In genomic region chr11:97702393-97702745, GRCm38 (mm10) we compare ENCODE assay signal across 8 mouse cellular contexts. TPM values are rescaled to one million over a fixed set of nuclear protein-coding genes. Genes with fewer than 3 reads are reported as not detected.
DNase-seq lines count a peak whose midpoint lies in the region; ATAC-seq and TF ChIP-seq lines count a peak whose summit lies in the region.

No protein-coding gene starts in this region.

- H3K4me1 ChIP-seq in G1E (ENCODE audit: insufficient read depth, low read depth, low read length) = peaks cover 73% of the 10 kb centered on the region
- H3K4me1 ChIP-seq in forebrain, embryonic 16.5 days (replicated peaks; ENCODE audit: control insufficient read depth, insufficient read depth, low read length) = peaks cover 33% of the 10 kb centered on the region

- H3K27me3 ChIP-seq in G1E (ENCODE audit: insufficient read depth, low read length) = peaks cover 42% of the 10 kb centered on the region
- H3K27me3 ChIP-seq in forebrain, embryonic 16.5 days (replicated peaks; ENCODE audit: control insufficient read depth, insufficient read depth, low read length) = no peaks in the 10 kb centered on the region

- 0% methylated on average over 24 of the region's 24 CpGs for WGBS in forebrain, embryonic 16.5 days

- H3K9me3 ChIP-seq in G1E (replicated peaks) = peaks cover 15% of the 10 kb centered on the region
- no peaks in the 10 kb centered on the region for H3K9me3 ChIP-seq in forebrain, embryonic 16.5 days (ENCODE audit: control insufficient read depth, low read length)

- H3K36me3 ChIP-seq in G1E (replicated peaks) = peaks cover 35% of the 10 kb centered on the region
- H3K36me3 ChIP-seq in forebrain, embryonic 16.5 days (ENCODE audit: control insufficient read depth, insufficient read depth) = peaks cover 13% of the 10 kb centered on the region

- peak overlapping the region; percentile 70 for H3K9ac ChIP-seq in forebrain, embryonic 16.5 days (replicated peaks; ENCODE audit: low read depth, low read length)

- no peak for ATAC-seq in G1E (ENCODE audit: extremely low read depth, insufficient number of reproducible peaks, low FRiP score, poor library complexity, severe bottlenecking)
- peak; percentile 13 for ATAC-seq in forebrain, embryonic 16.5 days
- peak; percentile 25 to 38; a peak in 2 of 4 replicates for ATAC-seq in hematopoietic stem cell, adult 5-6 weeks (replicated peaks in 1 of 2; ENCODE audit: insufficient read depth in 1 of 2, low FRiP score in 2 of 2, low TSS enrichment in 1 of 2, low read depth in 1 of 2, poor library complexity in 2 of 2, severe bottlenecking in 2 of 2)

- DNase-seq in G1E (ENCODE audit: low spot score) = peak; percentile 43
- peak; percentile 77 to 88 for DNase-seq in cerebellum, adult 18-20 months
- peak; percentile 89 for DNase-seq in layer of hippocampus, adult 9-11 months
- DNase-seq in lung, postnatal 10 days = peak; percentile 93
- peak; percentile 95 for DNase-seq in ovary, postnatal 14 days (ENCODE audit: low spot score)
- peak; percentile 80 to 91 for DNase-seq in thymus, postnatal 10 days (ENCODE audit: low spot score in 2 of 2)

- H3K4me2 ChIP-seq in forebrain, embryonic 16.5 days (ENCODE audit: low read length) = peak overlapping the region; percentile 80

- no peak for TF ChIP-seq CTCF in G1E (IDR thresholded peaks at IDR 0.05; ENCODE audit: low read depth, low read length)

- peak overlapping the region; percentile 74 for H3K4me3 ChIP-seq in G1E (ENCODE audit: low read depth, low read length)
- peak overlapping the region; percentile 93 for H3K4me3 ChIP-seq in forebrain, embryonic 16.5 days (replicated peaks; ENCODE audit: low read length)

- H3K27ac ChIP-seq in forebrain, embryonic 16.5 days (ENCODE audit: low read length) = peak overlapping the region; percentile 93

RNA-seq across cellular contexts. Expression of gene Psmb3, which starts 0.8 kb away (rescaled TPM):
- 49.9 and 78.3 TPM in 2 replicates for total RNA-seq in G1E (2014; fragmentation: Nextera tagmentation)
- total RNA-seq in G1E (2017) = 191 and 258 TPM in 2 replicates
- 23.7 and 93.4 TPM in 2 replicates for polyA plus RNA-seq in G1E (2012)
- polyA plus RNA-seq in forebrain, embryonic 16.5 days (2015; fragmentation: Nextera tagmentation; extraction: Ambion mirVana) = 403 and 431 TPM in 2 replicates
- total RNA-seq in hematopoietic stem cell, adult 5-6 weeks (2017) = 93.0 and 116 TPM in 2 replicates

RNA-seq across cellular contexts. Expression of gene Pcgf2, which starts 2.1 kb away (rescaled TPM):
- 5.4 and 7.2 TPM in 2 replicates for total RNA-seq in G1E (2014; fragmentation: Nextera tagmentation)
- total RNA-seq in G1E (2017) = 0.41 TPM in 1 of 2 replicates, not detected in the other
- 18.5 and 21.1 TPM in 2 replicates for polyA plus RNA-seq in G1E (2012)
- polyA plus RNA-seq in forebrain, embryonic 16.5 days (2015; fragmentation: Nextera tagmentation; extraction: Ambion mirVana) = 14.8 and 19.8 TPM in 2 replicates
- total RNA-seq in hematopoietic stem cell, adult 5-6 weeks (2017) = 1.5 and 2.8 TPM in 2 replicates

RNA-seq across cellular contexts. Expression of gene Cisd3, which starts 16.7 kb away (rescaled TPM):
- 14.7 and 19.1 TPM in 2 replicates for total RNA-seq in G1E (2014; fragmentation: Nextera tagmentation)
- 8.8 and 14.9 TPM in 2 replicates for total RNA-seq in G1E (2017)
- polyA plus RNA-seq in G1E (2012) = 0.69 and 2.6 TPM in 2 replicates
- polyA plus RNA-seq in forebrain, embryonic 16.5 days (2015; fragmentation: Nextera tagmentation; extraction: Ambion mirVana) = 14.6 and 15.4 TPM in 2 replicates
- total RNA-seq in hematopoietic stem cell, adult 5-6 weeks (2017) = 4.8 and 9.2 TPM in 2 replicates

RNA-seq across cellular contexts. Expression of gene Mllt6, which starts 39.2 kb away (rescaled TPM):
- total RNA-seq in G1E (2014; fragmentation: Nextera tagmentation) = 16.5 and 18.7 TPM in 2 replicates
- 10.9 and 11.2 TPM in 2 replicates for total RNA-seq in G1E (2017)
- polyA plus RNA-seq in G1E (2012) = 38.3 and 42.6 TPM in 2 replicates
- 4.2 and 5.1 TPM in 2 replicates for polyA plus RNA-seq in forebrain, embryonic 16.5 days (2015; fragmentation: Nextera tagmentation; extraction: Ambion mirVana)
- total RNA-seq in hematopoietic stem cell, adult 5-6 weeks (2017) = 16.5 and 19.5 TPM in 2 replicates

RNA-seq across cellular contexts. Expression of gene Pip4k2b, which starts 42.1 kb away (rescaled TPM):
- total RNA-seq in G1E (2014; fragmentation: Nextera tagmentation) (19.6 and 23.2 TPM in 2 replicates), G1E (2017) (14.5 and 16.7 TPM in 2 replicates)
- polyA plus RNA-seq in G1E (2012) = 22.0 and 25.6 TPM in 2 replicates
- 4.1 and 4.7 TPM in 2 replicates for polyA plus RNA-seq in forebrain, embryonic 16.5 days (2015; fragmentation: Nextera tagmentation; extraction: Ambion mirVana)
- 42.3 and 81.6 TPM in 2 replicates for total RNA-seq in hematopoietic stem cell, adult 5-6 weeks (2017)

Comparison
In these comparisons a context has a peak if more than half of its experiments do, and no peak if none do; other contexts are left out.
1. DNase-seq: peak in every context shown above with its lines; median percentile 95 in ovary, postnatal 14 days; 93 in lung, postnatal 10 days; 89 in layer of hippocampus, adult 9-11 months; 86 in thymus, postnatal 10 days; 82 in cerebellum, adult 18-20 months; 43 in G1E.